Mouse (Mus musculus): ENCODE results near the gene Slc22a12. TPM values are rescaled to one million over a fixed set of nuclear protein-coding genes. Genes with fewer than 3 reads are reported as not detected.
A peak's percentile ranks its signal among the peaks of the same experiment; 100 is the strongest.

Slc22a12 gene
- polyA plus RNA-seq (2015; fragmentation: Nextera tagmentation; extraction: Ambion mirVana) = not detected in 2 replicates

GRCm38 (mm10) chr19:6542367-6543034 lies at the start of gene Slc22a12:
TSS of gene Slc22a12 (minus strand) at chr19:6543032.
- Histone ChIP-seq H3K36me3 (ENCODE audit: control insufficient read depth, insufficient read depth) (no peaks in the 10 kb centered on the region), H3K9me3 (ENCODE audit: control insufficient read depth, low read length) (no peaks in the 10 kb centered on the region), H3K9ac (replicated peaks; ENCODE audit: low read depth, low read length) (no peak within 1 kb of the TSS), H3K4me3 (replicated peaks; ENCODE audit: low read length) (no peak within 1 kb of the TSS), H3K27ac (ENCODE audit: low read length) (no peak within 1 kb of the TSS), H3K4me2 (ENCODE audit: low read length) (no peak within 1 kb of the TSS), H3K27me3 (replicated peaks; ENCODE audit: control insufficient read depth, insufficient read depth, low read length) (no peaks in the 10 kb centered on the region), H3K4me1 (replicated peaks; ENCODE audit: control insufficient read depth, insufficient read depth, low read length) (no peaks in the 10 kb centered on the region)
- WGBS = 89% methylated on average over 16 of the region's 16 CpGs
- no peak for ATAC-seq

GRCm38 (mm10) chr19:6572001-6572400 lies 29.2 kb upstream of the Slc22a12 start:
- Histone ChIP-seq H3K9ac (replicated peaks; ENCODE audit: low read depth, low read length) (no peak overlapping the region), H3K27me3 (replicated peaks; ENCODE audit: control insufficient read depth, insufficient read depth, low read length) (no peaks in the 10 kb centered on the region), H3K36me3 (ENCODE audit: control insufficient read depth, insufficient read depth) (no peaks in the 10 kb centered on the region), H3K4me1 (replicated peaks; ENCODE audit: control insufficient read depth, insufficient read depth, low read length) (peaks cover 2% of the 10 kb centered on the region; the same call in 1 of the 2 replicates), H3K4me2 (ENCODE audit: low read length) (no peak overlapping the region), H3K27ac (ENCODE audit: low read length) (no peak overlapping the region), H3K9me3 (ENCODE audit: control insufficient read depth, low read length) (no peaks in the 10 kb centered on the region), H3K4me3 (replicated peaks; ENCODE audit: low read length) (no peak overlapping the region)
- ATAC-seq = no peak
- 40% methylated on average over 4 of the region's 4 CpGs for WGBS

GRCm38 (mm10) chr19:6571476-6571875 lies 28.6 kb upstream of the Slc22a12 start:
- WGBS = 78% methylated on average over 5 of the region's 5 CpGs
- Histone ChIP-seq H3K9ac (replicated peaks; ENCODE audit: low read depth, low read length) (no peak overlapping the region), H3K4me1 (replicated peaks; ENCODE audit: control insufficient read depth, insufficient read depth, low read length) (peaks cover 2% of the 10 kb centered on the region; the same call in 1 of the 2 replicates), H3K27ac (ENCODE audit: low read length) (no peak overlapping the region), H3K9me3 (ENCODE audit: control insufficient read depth, low read length) (no peaks in the 10 kb centered on the region), H3K4me2 (ENCODE audit: low read length) (no peak overlapping the region), H3K27me3 (replicated peaks; ENCODE audit: control insufficient read depth, insufficient read depth, low read length) (no peaks in the 10 kb centered on the region), H3K36me3 (ENCODE audit: control insufficient read depth, insufficient read depth) (no peaks in the 10 kb centered on the region), H3K4me3 (replicated peaks; ENCODE audit: low read length) (no peak overlapping the region)
- no peak for ATAC-seq

GRCm38 (mm10) chr19:6569561-6569960 lies 26.7 kb upstream of the Slc22a12 start:
- Histone ChIP-seq H3K27ac (ENCODE audit: low read length) (no peak overlapping the region), H3K27me3 (replicated peaks; ENCODE audit: control insufficient read depth, insufficient read depth, low read length) (no peaks in the 10 kb centered on the region), H3K9me3 (ENCODE audit: control insufficient read depth, low read length) (no peaks in the 10 kb centered on the region), H3K4me1 (replicated peaks; ENCODE audit: control insufficient read depth, insufficient read depth, low read length) (peaks cover 2% of the 10 kb centered on the region; the same call in 1 of the 2 replicates), H3K4me2 (ENCODE audit: low read length) (no peak overlapping the region), H3K9ac (replicated peaks; ENCODE audit: low read depth, low read length) (no peak overlapping the region), H3K4me3 (replicated peaks; ENCODE audit: low read length) (no peak overlapping the region), H3K36me3 (ENCODE audit: control insufficient read depth, insufficient read depth) (no peaks in the 10 kb centered on the region)
- ATAC-seq = no peak
- 14% methylated on average over 5 of the region's 5 CpGs for WGBS

- Histone ChIP-seq H3K4me2 (ENCODE audit: low read length) (no peak overlapping the region), H3K9me3 (ENCODE audit: control insufficient read depth, low read length) (no peaks in the 10 kb centered on the region), H3K27me3 (replicated peaks; ENCODE audit: control insufficient read depth, insufficient read depth, low read length) (no peaks in the 10 kb centered on the region), H3K4me1 (replicated peaks; ENCODE audit: control insufficient read depth, insufficient read depth, low read length) (peaks cover 2% of the 10 kb centered on the region; the same call in 1 of the 2 replicates), H3K9ac (replicated peaks; ENCODE audit: low read depth, low read length) (no peak overlapping the region), H3K4me3 (replicated peaks; ENCODE audit: low read length) (no peak overlapping the region), H3K36me3 (ENCODE audit: control insufficient read depth, insufficient read depth) (no peaks in the 10 kb centered on the region), H3K27ac (ENCODE audit: low read length) (no peak overlapping the region)
- 72% methylated on average over 5 of the region's 5 CpGs for WGBS
- ATAC-seq = no peak
Observed at GRCm38 (mm10) chr19:6569021-6569420, 26.2 kb upstream of the Slc22a12 start.

GRCm38 (mm10) chr19:6566450-6566849 lies 23.6 kb upstream of the Slc22a12 start:
- no peaks in the 10 kb centered on the region for H3K9me3 ChIP-seq (ENCODE audit: control insufficient read depth, low read length)
- no peaks in the 10 kb centered on the region for H3K36me3 ChIP-seq (ENCODE audit: control insufficient read depth, insufficient read depth)
- H3K9ac ChIP-seq (replicated peaks; ENCODE audit: low read depth, low read length) = no peak overlapping the region
- 66% methylated on average over 2 of the region's 2 CpGs for WGBS
- H3K4me3 ChIP-seq (replicated peaks; ENCODE audit: low read length) = no peak overlapping the region
- no peak overlapping the region for H3K4me2 ChIP-seq (ENCODE audit: low read length)
- ATAC-seq = 0 out of 2 replicates have a peak, but pooled peaks have one; percentile 20
- no peaks in the 10 kb centered on the region for H3K27me3 ChIP-seq (replicated peaks; ENCODE audit: control insufficient read depth, insufficient read depth, low read length)
- H3K27ac ChIP-seq (ENCODE audit: low read length) = no peak overlapping the region
- H3K4me1 ChIP-seq (replicated peaks; ENCODE audit: control insufficient read depth, insufficient read depth, low read length) = peaks cover 2% of the 10 kb centered on the region; the same call in 1 of the 2 replicates

GRCm38 (mm10) chr19:6565136-6565535 lies 22.3 kb upstream of the Slc22a12 start:
- ATAC-seq = no peak
- Histone ChIP-seq H3K4me3 (replicated peaks; ENCODE audit: low read length) (no peak overlapping the region), H3K36me3 (ENCODE audit: control insufficient read depth, insufficient read depth) (no peaks in the 10 kb centered on the region), H3K27me3 (replicated peaks; ENCODE audit: control insufficient read depth, insufficient read depth, low read length) (no peaks in the 10 kb centered on the region), H3K9me3 (ENCODE audit: control insufficient read depth, low read length) (no peaks in the 10 kb centered on the region), H3K27ac (ENCODE audit: low read length) (no peak overlapping the region), H3K9ac (replicated peaks; ENCODE audit: low read depth, low read length) (no peak overlapping the region), H3K4me1 (replicated peaks; ENCODE audit: control insufficient read depth, insufficient read depth, low read length) (peaks cover 2% of the 10 kb centered on the region; the same call in 1 of the 2 replicates), H3K4me2 (ENCODE audit: low read length) (no peak overlapping the region)
- 92% methylated on average over 6 of the region's 6 CpGs for WGBS

- no peak for ATAC-seq
- no peak overlapping the region for H3K4me2 ChIP-seq (ENCODE audit: low read length)
- H3K27ac ChIP-seq (ENCODE audit: low read length) = no peak overlapping the region
- no peaks in the 10 kb centered on the region for H3K36me3 ChIP-seq (ENCODE audit: control insufficient read depth, insufficient read depth)
- H3K9ac ChIP-seq (replicated peaks; ENCODE audit: low read depth, low read length) = no peak overlapping the region
- no peaks in the 10 kb centered on the region for H3K4me1 ChIP-seq (replicated peaks; ENCODE audit: control insufficient read depth, insufficient read depth, low read length)
- no peaks in the 10 kb centered on the region for H3K9me3 ChIP-seq (ENCODE audit: control insufficient read depth, low read length)
- 62% methylated on average over 7 of the region's 7 CpGs for WGBS
- no peaks in the 10 kb centered on the region for H3K27me3 ChIP-seq (replicated peaks; ENCODE audit: control insufficient read depth, insufficient read depth, low read length)
- H3K4me3 ChIP-seq (replicated peaks; ENCODE audit: low read length) = no peak overlapping the region
Observed at GRCm38 (mm10) chr19:6560246-6560815, 17.5 kb upstream of the Slc22a12 start.

- Histone ChIP-seq H3K9me3 (ENCODE audit: control insufficient read depth, low read length) (no peaks in the 10 kb centered on the region), H3K27ac (ENCODE audit: low read length) (no peak overlapping the region), H3K9ac (replicated peaks; ENCODE audit: low read depth, low read length) (no peak overlapping the region), H3K36me3 (ENCODE audit: control insufficient read depth, insufficient read depth) (no peaks in the 10 kb centered on the region), H3K27me3 (replicated peaks; ENCODE audit: control insufficient read depth, insufficient read depth, low read length) (no peaks in the 10 kb centered on the region), H3K4me2 (ENCODE audit: low read length) (no peak overlapping the region), H3K4me1 (replicated peaks; ENCODE audit: control insufficient read depth, insufficient read depth, low read length) (no peaks in the 10 kb centered on the region), H3K4me3 (replicated peaks; ENCODE audit: low read length) (no peak overlapping the region)
- 71% methylated on average over 4 of the region's 4 CpGs for whole genome bisulfite sequencing
- no peak for ATAC-seq
Observed at GRCm38 (mm10) chr19:6559576-6559975, 16.7 kb upstream of the Slc22a12 start.

Data from forebrain, embryonic 16.5 days (tissue).